Mouse (Mus musculus) small intestine, adult 2 months (tissue): ENCODE measurements at regions not wholly inside any gene's neighbourhood (a gene's known extent, or its start where the extent isn't known, plus 50 kb on each side); places are given as distances from the start of the nearest gene placed in this dataset.

ENCODE experiments used
- H3K27ac ChIP-seq: fragments of 200-500 bp; 2 replicates; pipeline ENCODE4 v1.5.1; 2012; ENCODE audit warnings: low read depth, low read length, control low read depth, inconsistent platforms; ENCODE audit not compliant: insufficient read depth
- H3K27me3 ChIP-seq: fragments of 200-500 bp; 2 replicates; pipeline ENCODE4 v1.6.1; 2012; ENCODE audit warnings: mild to moderate bottlenecking, moderate library complexity, low read length, inconsistent platforms; ENCODE audit not compliant: control insufficient read depth, insufficient read depth
- H3K36me3 ChIP-seq: fragments of 200-500 bp; 2 replicates; pipeline ENCODE4 v1.6.1; 2012; ENCODE audit warnings: mild to moderate bottlenecking, low read length, control low read depth, inconsistent platforms; ENCODE audit not compliant: control insufficient read depth, insufficient read depth
- H3K4me1 ChIP-seq: fragments of 200-500 bp; 2 replicates; pipeline ENCODE4 v1.6.1; 2012; ENCODE audit warnings: low read length, inconsistent platforms, mixed read lengths; ENCODE audit not compliant: control insufficient read depth, insufficient read depth, insufficient read length
- H3K4me3 ChIP-seq: fragments of 200-500 bp; 2 replicates; pipeline ENCODE4 v1.5.1; 2012; ENCODE audit warnings: low read depth, mild to moderate bottlenecking, control low read depth, inconsistent platforms, low read length, moderate library complexity
- CTCF ChIP-seq: fragments of 200-500 bp; IDR thresholded peaks from 2 replicates; pipeline ENCODE4 v1.5.1; 2012; ENCODE audit warnings: low read depth, mild to moderate bottlenecking, control low read depth, inconsistent platforms, low read length, moderate library complexity, mixed read lengths; ENCODE audit not compliant: insufficient replicate concordance, insufficient read length; ENCODE audit errors: extremely low read depth
- POLR2A ChIP-seq: fragments of 200-500 bp; IDR thresholded peaks from 2 replicates; pipeline ENCODE4 v1.6.1; 2012; ENCODE audit warnings: low read depth, mild to moderate bottlenecking, control low read depth, inconsistent platforms, low read length, moderate library complexity
- WGBS: fragments of 180-500 bp; shearing (Covaris S2); methylation state at CpG from one replicate; pipeline ENCODE4 v1.1.7; 2018; 5-methylcytosine and 5-hydroxymethylcytosine counted together

GRCm38 (mm10) chr8:26383886-26384285, 264.6 kb downstream of the Gm45692 start:
- no peak for TF ChIP-seq CTCF
- no peak for TF ChIP-seq POLR2A
- Histone ChIP-seq H3K4me3 (no peak overlapping the region), H3K36me3 (no peaks in the 10 kb centered on the region), H3K4me1 (no peaks in the 10 kb centered on the region), H3K27me3 (no peaks in the 10 kb centered on the region; the same call in 1 of the 2 replicates), H3K27ac (no peak overlapping the region)
- 41% methylated on average over 3 of the region's 3 CpGs for WGBS

- Histone ChIP-seq H3K4me1 (no peaks in the 10 kb centered on the region), H3K27me3 (no peaks in the 10 kb centered on the region; the same call in 1 of the 2 replicates), H3K4me3 (no peak overlapping the region), H3K36me3 (no peaks in the 10 kb centered on the region), H3K27ac (no peak overlapping the region; the same call in 1 of the 2 replicates)
- WGBS = 3% methylated on average over 3 of the region's 3 CpGs
- TF ChIP-seq POLR2A = no peak
- TF ChIP-seq CTCF = no peak
Observed at GRCm38 (mm10) chr8:26384305-26384993, 265.1 kb downstream of the Gm45692 start.

- H3K36me3 ChIP-seq = no peaks in the 10 kb centered on the region
- H3K4me1 ChIP-seq = no peaks in the 10 kb centered on the region
- no peak for TF ChIP-seq POLR2A
- no peak for TF ChIP-seq CTCF
- no peak overlapping the region for H3K27ac ChIP-seq
- WGBS = 15% methylated on average over 6 of the region's 6 CpGs
- H3K27me3 ChIP-seq = no peaks in the 10 kb centered on the region; the same call in 1 of the 2 replicates
- H3K4me3 ChIP-seq = no peak overlapping the region
Observed at GRCm38 (mm10) chr8:26384994-26385345, 265.6 kb downstream of the Gm45692 start.

- Histone ChIP-seq H3K36me3 (no peaks in the 10 kb centered on the region), H3K27ac (no peak overlapping the region), H3K4me3 (no peak overlapping the region), H3K4me1 (no peaks in the 10 kb centered on the region), H3K27me3 (no peaks in the 10 kb centered on the region; the same call in 1 of the 2 replicates)
- no peak for TF ChIP-seq POLR2A
- TF ChIP-seq CTCF = no peak
- 43% methylated on average over 6 of the region's 6 CpGs for WGBS
Observed at GRCm38 (mm10) chr8:26395061-26395460, 275.7 kb downstream of the Gm45692 start.

- Histone ChIP-seq H3K27ac (no peak overlapping the region), H3K36me3 (no peaks in the 10 kb centered on the region), H3K27me3 (no peaks in the 10 kb centered on the region), H3K4me3 (no peak overlapping the region), H3K4me1 (no peaks in the 10 kb centered on the region)
- TF ChIP-seq CTCF (no peak), POLR2A (no peak)
- WGBS = 59% methylated on average over 6 of the region's 6 CpGs
Observed at GRCm38 (mm10) chr8:26420002-26420401, 300.7 kb downstream of the Gm45692 start.

GRCm38 (mm10) chr8:26420536-26420935, 301.2 kb downstream of the Gm45692 start:
- H3K27me3 ChIP-seq = no peaks in the 10 kb centered on the region
- no peak for TF ChIP-seq POLR2A
- no peak for TF ChIP-seq CTCF
- no peaks in the 10 kb centered on the region for H3K4me1 ChIP-seq
- H3K4me3 ChIP-seq = no peak overlapping the region
- no peaks in the 10 kb centered on the region for H3K36me3 ChIP-seq
- no peak overlapping the region for H3K27ac ChIP-seq
- WGBS = 90% methylated on average over 10 of the region's 10 CpGs

GRCm38 (mm10) chr8:26427311-26427710, 308.0 kb downstream of the Gm45692 start:
- no peaks in the 10 kb centered on the region for H3K27me3 ChIP-seq
- H3K27ac ChIP-seq = no peak overlapping the region
- H3K4me3 ChIP-seq = no peak overlapping the region
- no peak for TF ChIP-seq POLR2A
- no peak for TF ChIP-seq CTCF
- no peaks in the 10 kb centered on the region for H3K4me1 ChIP-seq
- H3K36me3 ChIP-seq = no peaks in the 10 kb centered on the region
- 90% methylated on average over 7 of the region's 7 CpGs for WGBS
